Mouse (Mus musculus): ENCODE measurements around the gene Flot2. TPM values are rescaled to one million over a fixed set of nuclear protein-coding genes. Genes with fewer than 3 reads are reported as not detected.

The Flot2 gene
- total RNA-seq, 2 experiments from 2014 or later, result 85.1 to 90.8 TPM

DNA sequence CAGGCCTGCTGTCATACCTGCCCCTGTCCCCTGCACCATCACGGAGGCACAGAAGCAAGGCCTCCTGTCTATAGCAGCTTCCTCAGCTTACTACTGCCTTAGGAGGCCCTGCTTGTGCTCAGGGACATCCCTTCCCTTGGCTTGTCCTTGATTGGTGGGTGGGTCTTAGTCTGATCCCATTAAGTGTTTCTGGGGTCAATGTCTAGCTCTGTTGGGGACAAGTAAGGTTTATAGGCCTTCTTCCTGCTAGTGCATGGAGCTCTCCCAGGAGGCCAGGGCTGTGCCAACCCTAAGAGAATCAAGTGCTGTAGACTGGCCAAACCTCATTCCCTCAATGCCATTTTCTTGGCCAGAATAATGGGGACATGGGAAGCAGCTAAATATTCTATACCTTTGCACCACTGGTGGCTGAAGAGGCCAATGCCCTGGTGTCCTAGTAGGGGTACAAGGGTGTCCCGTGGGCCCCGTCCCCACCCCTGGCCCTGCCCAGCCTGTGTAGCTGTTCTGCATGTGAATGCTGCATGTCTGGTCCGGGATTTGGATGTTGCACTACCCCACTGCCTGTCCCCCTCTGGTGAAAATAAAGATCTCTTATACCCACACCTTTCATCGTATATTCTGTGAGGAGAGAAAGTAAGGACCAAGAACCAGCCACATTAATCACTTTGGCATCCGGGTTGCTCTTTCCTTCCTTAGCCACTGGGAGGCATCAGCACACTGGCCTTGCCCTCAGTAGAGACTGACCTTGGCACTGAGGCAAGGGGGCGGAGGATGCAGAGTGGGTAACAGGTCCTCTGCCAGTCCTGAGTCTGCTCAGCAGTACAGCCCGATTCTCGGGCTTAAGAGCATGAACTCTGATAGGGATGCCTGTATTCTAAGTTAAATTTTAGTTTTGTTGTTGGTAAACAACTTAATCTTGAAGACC, 22.4 kb downstream of the Flot2 start:
- DNase-seq, result peak; percentile 84 to 91
- intact Hi-C loops (cut with DNase I), result loop anchor here (1.0 to 2.0 kb wide), 2 partner anchors 91 to 117 kb away; no protein-coding TSS in a partner anchor

DNA sequence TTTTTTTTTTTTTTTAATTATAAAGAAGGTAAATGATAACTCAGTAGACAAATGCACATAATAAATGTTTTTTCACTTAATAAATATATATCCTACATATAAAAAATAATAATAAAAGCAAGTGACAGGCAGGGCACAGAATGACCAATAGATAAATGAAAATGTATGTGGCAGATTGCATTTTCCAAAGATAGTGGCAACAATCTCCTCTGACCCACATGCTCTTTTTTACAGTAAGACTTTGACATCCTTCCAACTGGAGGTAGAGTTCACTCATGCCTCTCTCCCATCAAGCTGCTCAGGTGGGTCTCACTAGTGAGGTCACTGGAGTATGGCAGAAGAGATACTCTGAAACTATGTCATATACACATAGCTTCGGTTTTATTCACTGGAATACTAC, 24.8 kb downstream of the Flot2 start:
- intact Hi-C loops (cut with DNase I), result no loop called here
- DNase-seq, result no peak

DNA sequence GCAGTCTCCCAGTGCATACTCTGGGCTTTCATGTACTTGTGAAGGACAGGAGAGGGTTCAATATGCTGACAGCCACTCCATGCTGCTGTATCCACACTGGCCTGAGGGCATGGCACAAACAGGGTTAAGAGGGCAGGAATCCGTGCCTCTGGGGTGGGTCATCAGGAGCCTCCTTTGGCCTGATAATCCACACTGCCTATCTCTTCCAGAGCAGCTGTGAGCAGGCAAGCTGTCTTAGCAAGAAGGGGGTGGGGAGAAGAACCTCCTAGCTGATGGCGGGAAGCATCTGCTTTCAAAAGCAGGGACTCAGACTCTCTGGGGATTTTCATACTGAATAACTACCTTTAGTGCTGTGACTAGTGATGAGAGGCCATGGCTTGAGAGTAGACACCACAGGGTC, 28.2 kb downstream of the Flot2 start:
- intact Hi-C loops (cut with DNase I), result no loop called here
- no peak for DNase-seq

DNA sequence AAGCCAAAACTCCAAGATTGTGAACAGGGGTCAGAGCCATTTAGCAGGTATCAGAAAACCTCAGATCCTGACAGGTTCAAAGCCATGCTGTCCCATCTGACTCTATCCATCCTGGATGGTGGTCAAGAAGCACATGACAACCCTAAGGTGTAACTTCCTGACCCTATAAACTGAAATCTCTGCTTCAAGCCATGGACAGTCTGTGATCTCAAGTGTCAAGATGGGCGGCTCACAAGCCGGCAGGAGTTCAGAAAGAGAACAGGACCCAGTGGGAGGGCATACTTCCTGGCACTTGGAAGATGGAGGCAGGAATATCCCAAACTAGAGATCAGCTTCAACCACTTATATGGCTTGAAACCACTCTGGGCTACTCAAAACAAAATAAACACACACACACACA, 28.9 kb downstream of the Flot2 start:
- intact Hi-C loops (cut with DNase I), result no loop called here
- no peak for DNase-seq

DNA sequence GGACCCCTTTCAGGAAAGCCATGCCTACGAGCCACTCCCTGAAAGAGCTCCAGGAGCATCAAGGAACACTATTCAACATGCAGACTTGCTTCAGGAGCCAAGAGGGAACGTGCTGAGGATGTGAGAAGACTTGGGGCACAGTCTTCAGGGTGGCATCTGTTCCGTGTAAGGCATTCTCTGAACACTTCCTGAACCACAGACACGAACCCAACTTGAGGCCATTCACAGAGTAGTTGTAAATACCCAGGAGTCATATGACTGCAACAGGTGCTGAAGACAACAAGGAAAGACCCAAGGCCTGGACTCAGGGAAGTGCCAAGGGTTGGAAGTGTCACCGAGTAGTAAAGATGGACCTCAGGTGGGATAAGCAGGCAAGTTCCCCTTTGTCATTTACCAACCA, 29.8 kb downstream of the Flot2 start:
- DNase-seq, result no peak
- intact Hi-C loops (cut with DNase I), result no loop called here

DNA sequence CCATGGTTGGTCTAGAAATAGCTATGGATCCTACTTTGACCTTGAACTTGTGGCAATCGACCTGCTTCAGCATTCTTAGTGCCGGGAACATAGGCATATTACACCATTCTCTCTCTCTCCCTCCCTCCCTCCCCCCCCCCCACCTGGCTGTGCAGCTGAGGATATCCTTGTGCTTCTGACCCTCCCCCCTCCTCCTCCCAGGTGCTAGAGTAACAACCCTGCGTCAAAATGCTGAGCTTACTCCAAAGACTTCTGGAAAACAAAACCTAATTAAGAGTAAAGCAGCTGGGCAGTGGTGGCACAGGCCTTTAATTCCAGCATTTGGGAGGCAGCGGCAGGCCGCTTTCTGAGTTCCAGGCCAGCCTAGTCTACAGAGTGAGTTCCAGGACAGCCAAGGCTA, 31.4 kb downstream of the Flot2 start:
- intact Hi-C loops (cut with DNase I), result no loop called here
- no peak for DNase-seq

DNA sequence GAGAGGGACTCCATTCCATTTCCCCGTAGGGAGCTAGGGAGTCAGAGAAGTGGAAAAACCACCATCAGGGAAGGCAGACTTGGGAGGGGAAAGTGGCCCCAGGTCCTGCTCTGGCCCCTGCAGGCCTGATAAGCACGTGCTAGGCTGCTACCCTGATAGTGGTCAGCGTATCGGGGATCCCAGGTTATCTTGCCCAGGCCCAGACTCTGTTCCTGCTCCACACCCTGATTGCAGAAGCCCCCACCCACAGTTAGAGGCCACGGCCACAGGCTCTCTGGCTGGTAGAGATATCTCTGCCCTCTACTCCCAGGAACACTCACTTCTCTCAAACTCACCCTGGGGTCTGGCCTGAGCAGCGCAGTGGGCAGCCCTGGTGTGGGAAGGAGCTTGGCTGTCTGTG, 31.9 kb downstream of the Flot2 start:
- intact Hi-C loops (cut with DNase I), result no loop called here
- DNase-seq, result no peak

DNA sequence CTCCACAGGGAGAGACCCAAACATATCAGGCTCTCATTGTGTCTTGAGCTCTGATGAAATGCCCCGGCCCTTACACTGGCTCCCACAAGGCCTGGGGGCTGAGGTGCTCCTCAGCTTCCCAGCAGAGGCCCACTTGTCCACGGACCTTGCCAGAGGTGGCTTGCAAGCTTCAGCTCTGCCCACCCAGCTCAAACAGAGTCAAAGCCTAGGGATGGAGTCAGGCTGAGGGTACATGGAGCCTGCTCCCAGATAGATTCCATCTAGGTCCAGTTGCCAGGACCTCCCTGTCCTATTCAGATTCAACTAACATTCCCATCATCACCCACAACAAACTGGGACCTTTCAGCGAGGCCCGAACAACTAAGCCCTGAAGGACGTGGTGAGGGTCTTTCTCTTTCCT, 34.2 kb downstream of the Flot2 start:
- intact Hi-C loops (cut with DNase I), result no loop called here
- no peak for DNase-seq

DNA sequence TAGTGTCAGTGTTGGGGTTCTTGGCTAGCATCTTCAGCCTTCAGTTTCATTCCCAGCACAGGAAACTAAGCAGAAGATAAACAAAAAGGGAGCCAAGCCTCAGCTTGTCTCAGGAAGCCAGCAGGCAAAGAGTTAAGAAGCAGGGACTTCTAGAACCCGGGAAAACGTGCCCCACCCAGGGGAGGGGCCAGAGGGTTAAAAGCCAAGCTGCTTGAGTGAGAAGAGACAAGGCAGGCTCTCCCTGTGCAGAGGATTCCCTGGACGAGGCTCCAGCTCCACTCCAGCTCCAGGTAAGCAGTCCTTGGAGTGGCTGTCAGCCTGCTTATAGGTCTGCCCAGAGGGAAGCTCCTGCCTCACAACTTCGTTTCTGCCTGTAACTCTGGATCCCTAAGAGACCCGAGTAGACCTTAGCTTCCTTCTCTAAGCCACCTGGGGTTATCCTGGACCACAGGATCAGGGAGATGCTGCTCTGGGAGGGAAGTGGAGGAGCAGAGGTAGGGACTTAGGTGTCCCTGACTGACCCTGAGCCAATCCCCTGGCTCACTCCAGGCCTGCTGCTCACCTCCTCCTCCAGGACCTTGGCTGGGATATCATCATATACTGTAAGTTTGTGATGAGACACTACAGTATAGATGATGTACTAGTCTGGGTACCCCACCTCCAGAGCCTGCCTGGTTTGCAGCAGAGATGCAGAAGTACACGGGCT, 34.8 kb downstream of the Flot2 start:
- intact Hi-C loops (cut with DNase I), result no loop called here
- DNase-seq, result no peak

DNA sequence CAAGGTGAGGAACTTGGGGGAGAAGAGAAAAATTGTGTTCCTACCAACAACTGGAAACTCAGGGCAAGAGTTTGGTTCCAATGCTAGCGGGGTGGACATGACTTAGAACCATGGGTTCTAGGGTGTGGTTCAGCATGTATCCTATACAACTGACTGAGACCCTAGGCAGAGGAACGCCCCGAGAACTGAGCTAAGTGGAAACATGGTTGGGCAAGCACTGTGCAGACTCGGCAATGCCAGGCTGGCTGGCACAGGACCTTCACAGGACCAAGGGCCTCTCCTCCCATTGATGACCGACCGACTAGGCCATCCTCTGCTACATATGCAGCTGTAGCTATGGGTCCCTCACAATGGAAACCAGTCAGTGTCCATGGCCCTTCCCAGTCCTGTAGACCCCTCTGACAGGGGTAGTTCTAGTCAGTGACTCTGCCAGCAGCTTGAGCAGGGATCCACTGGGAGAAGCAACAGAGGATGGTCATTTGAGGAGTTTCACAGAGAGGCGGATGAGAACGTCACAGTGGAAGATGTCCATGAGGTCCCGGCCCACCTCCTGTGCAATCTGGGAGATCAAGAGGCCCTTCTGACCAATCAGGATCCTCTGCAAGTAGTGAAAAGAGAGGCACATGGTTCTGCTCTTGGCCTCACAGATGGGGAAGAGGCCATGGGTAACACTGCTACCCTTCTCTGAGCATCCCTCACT, 36.0 kb downstream of the Flot2 start:
- intact Hi-C loops (cut with DNase I), result no loop called here
- DNase-seq, result no peak

DNA sequence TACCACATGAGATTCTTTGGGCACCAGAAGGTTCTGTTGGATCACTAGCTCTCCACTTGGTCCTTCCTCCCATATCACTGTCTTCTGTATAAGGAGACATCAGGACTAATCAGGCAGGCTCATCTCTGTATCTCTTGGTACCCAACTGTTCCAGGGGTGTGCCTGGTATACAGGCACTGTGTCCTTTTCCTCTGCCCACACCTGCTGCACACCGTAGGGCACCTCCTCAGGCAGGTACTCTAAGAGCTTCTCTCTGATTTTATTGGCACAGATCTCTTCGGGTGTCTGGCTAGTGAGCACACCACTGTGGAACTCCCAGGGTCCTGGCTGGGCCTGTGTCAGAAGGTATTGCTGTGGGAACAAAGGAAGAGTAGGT, 36.5 kb downstream of the Flot2 start:
- intact Hi-C loops (cut with DNase I), result no loop called here
- no peak for DNase-seq

DNA sequence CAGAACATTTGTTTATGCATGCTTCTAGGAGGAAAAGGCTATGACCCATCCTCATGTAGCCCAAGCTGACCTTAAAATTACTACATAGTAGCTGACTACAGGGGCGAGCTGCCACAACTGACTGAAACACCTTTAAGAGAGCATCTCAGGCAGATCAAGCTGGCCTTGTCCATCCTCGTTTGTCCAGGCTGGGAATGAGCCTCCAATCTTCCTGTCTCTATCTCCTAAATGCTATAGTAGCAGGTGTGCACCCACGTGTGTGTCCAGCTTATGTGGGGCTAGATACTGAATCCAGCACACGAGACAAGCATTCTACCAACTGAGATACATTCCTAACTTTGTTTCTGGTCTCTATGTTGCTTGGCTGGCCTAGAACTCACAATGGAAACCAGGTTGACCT, 36.9 kb downstream of the Flot2 start:
- intact Hi-C loops (cut with DNase I), result no loop called here
- DNase-seq, result no peak

DNA sequence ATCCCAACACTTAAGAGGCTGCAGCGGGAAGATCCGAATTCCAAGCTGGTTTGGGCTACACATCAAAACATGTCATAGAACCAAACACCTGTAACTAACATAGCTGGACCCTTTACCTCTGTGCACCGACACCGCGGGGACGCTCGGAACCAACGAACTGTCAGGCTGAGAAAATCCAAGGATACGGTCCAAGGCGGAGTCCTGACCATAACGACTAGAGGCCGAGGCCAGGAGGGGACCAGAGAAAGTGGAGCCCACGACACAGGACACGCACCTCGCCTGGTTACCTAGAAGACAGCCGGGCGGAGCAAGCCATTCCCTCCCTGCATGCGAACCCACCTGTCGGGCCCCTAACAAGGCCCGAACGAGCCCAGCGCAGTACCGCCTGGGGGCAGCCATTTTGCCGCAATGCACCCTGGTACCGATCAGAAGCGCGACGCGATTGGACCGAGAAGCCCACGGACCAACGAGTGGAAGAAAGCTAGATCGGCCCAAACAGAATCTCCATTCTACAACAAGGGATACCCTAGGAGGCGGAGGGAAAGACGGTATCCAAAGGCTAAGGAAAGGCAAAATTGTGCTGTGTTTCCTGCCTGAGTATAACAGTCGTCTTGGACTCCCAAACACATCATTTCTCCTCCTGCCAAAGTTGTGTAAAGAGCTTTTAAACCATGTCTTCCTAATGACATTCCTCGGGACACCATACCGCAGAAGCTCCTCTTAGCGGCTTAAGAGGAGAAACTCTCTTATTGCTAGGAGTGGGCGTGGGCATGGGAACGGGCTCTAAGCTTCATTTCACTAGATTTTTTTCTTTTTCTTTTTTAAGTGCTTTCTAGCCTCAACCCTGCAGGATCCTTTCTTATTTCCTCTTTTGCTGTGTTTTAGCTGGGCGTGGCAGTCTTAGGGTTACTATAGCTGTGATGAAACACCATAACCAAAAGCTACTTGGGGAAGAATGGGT, 42.5 kb downstream of the Flot2 start, which contains the start of gene Eral1:
Gene Eral1, minus strand, starts transcription at position 423 of the 961 bp plus-strand sequence.
- intact Hi-C loops (cut with DNase I), result no loop called here
- DNase-seq, result peak; percentile 84 to 90

DNA sequence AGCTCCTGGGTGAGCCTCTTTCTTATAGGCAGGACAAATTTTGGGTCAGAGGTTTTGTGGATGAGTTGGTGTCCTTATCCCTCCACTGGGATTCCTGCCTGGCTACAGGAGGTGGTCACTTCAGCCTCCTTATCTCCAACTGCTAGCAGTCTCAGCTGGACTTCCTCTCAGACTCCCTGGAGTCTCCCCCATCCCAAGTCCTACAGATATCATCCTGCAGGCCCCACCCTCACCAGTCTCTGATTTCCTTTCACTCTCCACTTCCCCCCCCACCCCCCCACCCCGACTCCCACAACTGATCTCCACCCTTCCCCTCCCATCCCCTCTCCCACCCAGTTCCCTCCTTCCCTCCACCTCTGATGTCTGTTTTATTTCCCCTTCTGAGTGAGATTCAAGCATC, 45.9 kb downstream of the Flot2 start:
- DNase-seq, result no peak
- intact Hi-C loops (cut with DNase I), result no loop called here

DNA sequence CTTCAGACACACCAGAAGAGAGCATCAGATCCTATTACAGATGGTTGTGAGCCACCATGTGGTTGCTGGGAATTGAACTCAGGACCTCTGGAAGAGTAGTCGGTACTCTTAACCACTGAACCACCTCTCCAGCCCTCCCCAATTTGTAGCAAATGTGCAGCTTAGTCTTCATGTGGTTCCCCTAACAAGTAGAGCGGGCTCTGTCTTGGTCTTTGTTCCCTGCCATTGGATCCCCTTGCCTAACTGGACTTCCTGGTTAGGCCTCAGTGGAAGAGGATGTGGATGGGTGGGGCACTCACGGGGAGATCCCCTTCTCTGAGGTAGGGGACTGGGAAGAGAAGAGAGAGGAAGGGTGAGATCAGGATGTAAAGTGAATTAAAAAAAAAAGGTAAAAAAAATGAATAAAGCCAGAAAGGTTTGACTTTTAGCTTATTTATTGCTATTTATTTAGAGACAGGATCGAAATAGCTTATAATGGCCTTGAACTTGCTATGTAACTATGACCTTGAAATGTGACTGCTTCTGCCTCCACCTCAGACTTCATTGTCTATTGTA, 49.3 kb downstream of the Flot2 start:
- intact Hi-C loops (cut with DNase I), result no loop called here
- DNase-seq, result no peak

DNA sequence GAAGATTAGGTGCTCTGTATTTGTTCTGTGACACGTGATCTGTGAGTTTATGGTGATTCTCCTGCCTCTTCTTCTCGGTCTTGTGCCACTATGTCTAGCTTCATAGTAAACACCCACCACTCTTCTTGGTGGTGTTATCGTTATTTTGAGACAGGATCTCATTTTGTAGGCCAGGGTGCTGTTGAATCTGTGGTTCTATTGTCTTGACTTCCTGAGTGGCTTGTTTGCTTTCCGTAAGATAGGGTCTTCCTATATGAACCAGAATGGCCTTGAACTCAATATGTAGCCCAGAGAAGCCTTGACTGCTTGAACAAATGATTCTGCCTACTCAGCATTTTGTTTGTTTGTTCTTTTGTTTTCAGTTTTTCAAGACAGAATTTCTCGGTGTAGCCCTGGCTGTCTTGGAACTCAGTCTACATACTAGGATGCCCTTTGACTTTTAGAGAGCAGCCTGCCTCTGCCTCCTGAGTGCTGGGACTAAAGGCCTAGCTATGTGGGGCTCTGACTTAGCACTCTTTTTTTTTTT, 50.1 kb downstream of the Flot2 start:
- intact Hi-C loops (cut with DNase I), result no loop called here
- DNase-seq, result no peak

DNA sequence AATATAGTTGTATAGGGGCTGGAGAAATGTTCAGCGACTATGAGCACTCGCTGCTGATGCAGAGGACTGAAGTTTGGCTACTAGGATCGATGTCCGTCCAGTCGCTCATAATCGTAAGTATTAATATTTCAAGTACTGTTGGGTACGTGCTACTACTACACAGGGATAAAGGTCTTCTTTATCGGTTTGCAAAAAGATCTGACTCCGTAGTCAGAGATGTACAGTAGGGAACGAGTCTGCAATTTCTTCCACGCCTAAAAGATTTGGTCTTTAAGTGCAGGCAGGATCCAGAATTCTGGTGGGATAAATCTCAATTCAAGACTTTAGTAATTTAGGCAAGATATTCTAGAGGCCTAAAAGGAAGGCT, 56.4 kb downstream of the Flot2 start:
- intact Hi-C loops (cut with DNase I), result no loop called here
- DNase-seq, result no peak

DNA sequence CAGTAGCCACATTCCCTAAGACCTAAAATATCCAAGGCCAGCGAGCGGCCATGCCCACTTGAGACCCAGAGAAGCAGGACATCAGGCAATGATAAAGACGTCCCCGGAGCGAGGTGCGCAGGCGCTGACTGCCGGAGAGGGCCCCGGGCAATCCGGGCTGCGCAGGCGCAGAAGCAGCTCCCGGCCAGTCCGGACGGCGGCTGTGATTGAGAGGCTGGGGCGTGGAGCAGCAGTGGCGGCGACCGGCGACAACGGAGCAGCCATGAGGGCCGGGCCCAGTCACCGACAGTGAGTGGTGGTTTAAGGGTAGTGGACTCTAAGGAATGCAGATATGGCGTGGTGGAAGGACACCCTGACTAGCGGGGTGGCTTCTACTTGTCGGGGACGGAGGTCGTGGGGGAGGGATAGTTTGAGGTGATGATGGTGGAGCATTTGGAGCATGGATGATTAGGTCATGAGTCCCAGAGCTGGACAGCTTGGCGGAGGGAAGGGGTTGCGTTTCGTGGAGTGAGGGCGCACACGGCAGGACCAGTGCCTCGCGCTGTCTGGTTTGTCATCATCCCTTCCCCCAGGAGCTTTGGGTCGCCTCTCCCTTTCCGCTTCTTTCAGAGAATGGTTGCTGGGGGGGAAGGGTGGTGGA, 56.9 kb downstream of the Flot2 start, which contains the start of gene Fam222b:
Gene Fam222b, plus strand, starts transcription at position 157 of the 640 bp plus-strand sequence.
- DNase-seq, result peak; percentile 96
- intact Hi-C loops (cut with DNase I), result no loop called here

DNA sequence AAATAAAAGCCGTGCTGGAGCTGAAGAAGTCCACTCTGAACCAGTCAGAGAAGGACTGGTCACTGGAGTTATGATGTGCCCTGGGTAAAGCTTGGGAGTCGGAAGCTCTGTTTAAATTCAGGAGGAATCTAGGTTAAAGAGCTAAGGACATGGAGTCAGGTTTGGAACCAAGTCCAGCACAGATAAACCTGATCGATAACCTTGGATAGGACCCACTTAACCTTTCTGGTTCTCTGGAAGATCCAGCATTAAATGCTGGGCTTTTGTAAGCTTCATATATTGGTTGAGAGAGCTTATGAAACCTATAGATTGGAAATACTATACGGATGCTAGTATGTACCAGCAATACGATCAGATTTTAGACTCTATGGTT, 57.4 kb downstream of the Flot2 start:
- DNase-seq, result no peak
- intact Hi-C loops (cut with DNase I), result no loop called here

Data from heart, postnatal 10 days (tissue).